In the genomic region with DNA sequence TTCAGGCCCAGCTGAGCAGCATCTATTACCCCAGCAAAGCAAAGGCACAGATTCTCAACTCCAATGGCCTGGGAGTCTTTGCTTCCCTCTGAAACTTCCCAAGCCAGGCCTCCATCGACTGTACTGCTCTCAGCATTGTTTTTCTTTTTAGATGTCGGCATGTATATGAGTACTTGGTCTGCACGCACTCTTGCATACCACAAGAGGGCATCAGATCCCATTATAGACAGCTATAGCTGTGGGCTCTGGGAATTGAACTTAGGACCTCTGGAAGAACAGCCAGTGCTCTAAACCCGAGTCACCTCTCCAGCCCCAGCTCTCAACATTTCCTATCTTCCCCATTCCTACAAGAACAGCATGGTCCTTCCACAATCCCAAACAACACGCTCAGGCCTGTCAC, we compare ENCODE assay signal across 18 mouse cellular contexts. TPM values are rescaled to one million over a fixed set of nuclear protein-coding genes. Genes with fewer than 3 reads are reported as not detected.
DNase-seq lines count a peak whose midpoint lies in the region; ATAC-seq and TF ChIP-seq lines count a peak whose summit lies in the region.
"Had no signal": no experiment of that assay in that cellular context is flagged by ENCODE, and none has a peak within 500 bp of the region (broad histone marks: within the 10 kb centered on the region; RNA-seq: fewer than 3 reads in every experiment).

No protein-coding gene starts in this region.

- no peak overlapping the region for H3K27ac ChIP-seq in kidney, adult 2 months (ENCODE audit: insufficient read depth, low read depth, low read length)
- H3K27ac ChIP-seq in kidney, embryonic 15.5 days, result no peak overlapping the region
- H3K27ac ChIP-seq in midbrain, postnatal 0 days (ENCODE audit: low read depth, low read length), result no peak overlapping the region
- no peak overlapping the region for H3K27ac ChIP-seq in midbrain, embryonic 16.5 days (ENCODE audit: low read length)
- H3K27ac ChIP-seq in small intestine, adult 2 months (ENCODE audit: insufficient read depth, low read depth, low read length), result no peak overlapping the region
- H3K27ac ChIP-seq: embryonic facial prominence, embryonic 12.5 days; forebrain, embryonic 10.5 days; intestine, embryonic 15.5 days; limb, embryonic 15.5 days; midbrain, embryonic 12.5 days had no signal

- H3K9ac ChIP-seq in kidney, embryonic 15.5 days, result no peak overlapping the region
- H3K9ac ChIP-seq in midbrain, postnatal 0 days (replicated peaks; ENCODE audit: low read length, poor library complexity, severe bottlenecking), result no peak overlapping the region
- no peak overlapping the region for H3K9ac ChIP-seq in midbrain, embryonic 16.5 days (ENCODE audit: low read depth, low read length)
- H3K9ac ChIP-seq: embryonic facial prominence, embryonic 12.5 days; intestine, embryonic 15.5 days; limb, embryonic 15.5 days; midbrain, embryonic 12.5 days had no signal

- TF ChIP-seq CTCF in kidney, adult 2 months (conservative IDR thresholded peaks at IDR 0.05; ENCODE audit: insufficient read depth, insufficient read length, low read depth, low read length), result 0 out of 2 replicates have a peak, but pooled peaks have one; percentile 29
- TF ChIP-seq CTCF in midbrain, postnatal 0 days (IDR thresholded peaks at IDR 0.05), result peak; percentile 46
- TF ChIP-seq CTCF in G1E (IDR thresholded peaks at IDR 0.05; ENCODE audit: low read depth, low read length), result peak; percentile 25; the same call in 1 of the 2 replicates
- peak; percentile 31; the same call in 1 of the 2 replicates for TF ChIP-seq CTCF in small intestine, adult 2 months (IDR thresholded peaks at IDR 0.05; ENCODE audit: extremely low read depth, insufficient read length, insufficient replicate concordance, low read depth, low read length)

- no peaks in the 10 kb centered on the region for H3K27me3 ChIP-seq in kidney, adult 2 months (replicated peaks; ENCODE audit: control insufficient read depth, insufficient read depth, low read length)
- H3K27me3 ChIP-seq in kidney, embryonic 15.5 days, result no peaks in the 10 kb centered on the region
- no peaks in the 10 kb centered on the region for H3K27me3 ChIP-seq in midbrain, postnatal 0 days (ENCODE audit: insufficient read depth, low read length)
- no peaks in the 10 kb centered on the region for H3K27me3 ChIP-seq in midbrain, embryonic 16.5 days (ENCODE audit: control insufficient read depth, insufficient read depth, low read depth, low read length)
- H3K27me3 ChIP-seq in G1E (ENCODE audit: insufficient read depth, low read length), result no peaks in the 10 kb centered on the region
- no peaks in the 10 kb centered on the region for H3K27me3 ChIP-seq in small intestine, adult 2 months (ENCODE audit: control insufficient read depth, insufficient read depth, low read length)
- H3K27me3 ChIP-seq: embryonic facial prominence, embryonic 12.5 days; intestine, embryonic 15.5 days; limb, embryonic 15.5 days; midbrain, embryonic 12.5 days had no signal

- DNase-seq in kidney, adult 2 months, result peak; percentile 46
- DNase-seq in midbrain, postnatal 0 days (ENCODE audit: low spot score), result no peak
- DNase-seq in G1E (ENCODE audit: low spot score), result no peak
- no peak for DNase-seq in urinary bladder, postnatal 4 days (ENCODE audit: low spot score in 2 of 2)
- DNase-seq: adrenal gland, adult 2 months; cerebellum, postnatal 14 days; lung, postnatal 4 days; right cerebral cortex, postnatal 25 days; thymus, postnatal 25 days had no signal

- no peak overlapping the region for H3K4me2 ChIP-seq in kidney, embryonic 15.5 days
- no peak overlapping the region for H3K4me2 ChIP-seq in midbrain, postnatal 0 days (ENCODE audit: low read depth, low read length, poor library complexity, severe bottlenecking)
- no peak overlapping the region for H3K4me2 ChIP-seq in midbrain, embryonic 16.5 days (ENCODE audit: low read length)
- H3K4me2 ChIP-seq: embryonic facial prominence, embryonic 12.5 days; intestine, embryonic 15.5 days; limb, embryonic 15.5 days; midbrain, embryonic 12.5 days had no signal

- no peak overlapping the region for H3K4me3 ChIP-seq in kidney, adult 2 months (ENCODE audit: insufficient read depth, low read depth, low read length)
- no peak overlapping the region for H3K4me3 ChIP-seq in kidney, embryonic 15.5 days (replicated peaks)
- H3K4me3 ChIP-seq in midbrain, postnatal 0 days (ENCODE audit: low read depth, low read length), result no peak overlapping the region
- no peak overlapping the region for H3K4me3 ChIP-seq in midbrain, embryonic 16.5 days (ENCODE audit: low read depth, low read length)
- no peak overlapping the region for H3K4me3 ChIP-seq in G1E (ENCODE audit: low read depth, low read length)
- H3K4me3 ChIP-seq in small intestine, adult 2 months (ENCODE audit: low read depth, low read length), result no peak overlapping the region
- H3K4me3 ChIP-seq: embryonic facial prominence, embryonic 12.5 days; forebrain, embryonic 10.5 days; intestine, embryonic 15.5 days; limb, embryonic 15.5 days; midbrain, embryonic 12.5 days had no signal

- no peaks in the 10 kb centered on the region for H3K36me3 ChIP-seq in kidney, adult 2 months (ENCODE audit: control insufficient read depth, insufficient read depth, low read length)
- H3K36me3 ChIP-seq in kidney, embryonic 15.5 days, result no peaks in the 10 kb centered on the region
- H3K36me3 ChIP-seq in midbrain, postnatal 0 days (ENCODE audit: insufficient read depth, low read length), result peaks cover 4% of the 10 kb centered on the region; the same call in 1 of the 2 replicates
- H3K36me3 ChIP-seq in midbrain, embryonic 16.5 days (ENCODE audit: control insufficient read depth, insufficient read depth, low read length), result no peaks in the 10 kb centered on the region
- H3K36me3 ChIP-seq in G1E (replicated peaks), result peaks cover 3% of the 10 kb centered on the region
- no peaks in the 10 kb centered on the region for H3K36me3 ChIP-seq in small intestine, adult 2 months (ENCODE audit: control insufficient read depth, insufficient read depth, low read length)
- H3K36me3 ChIP-seq: embryonic facial prominence, embryonic 12.5 days; intestine, embryonic 15.5 days; midbrain, embryonic 12.5 days had no signal

- H3K9me3 ChIP-seq in kidney, embryonic 15.5 days (replicated peaks), result no peaks in the 10 kb centered on the region
- H3K9me3 ChIP-seq in midbrain, postnatal 0 days (ENCODE audit: low read length), result no peaks in the 10 kb centered on the region
- no peaks in the 10 kb centered on the region for H3K9me3 ChIP-seq in midbrain, embryonic 16.5 days (replicated peaks; ENCODE audit: control insufficient read depth, low read length, poor library complexity, severe bottlenecking)
- no peaks in the 10 kb centered on the region for H3K9me3 ChIP-seq in G1E (replicated peaks)
- H3K9me3 ChIP-seq: embryonic facial prominence, embryonic 12.5 days; forebrain, embryonic 10.5 days; intestine, embryonic 15.5 days; limb, embryonic 15.5 days; midbrain, embryonic 12.5 days had no signal

- peaks cover 2% of the 10 kb centered on the region; the same call in 1 of the 2 replicates for H3K4me1 ChIP-seq in kidney, adult 2 months (ENCODE audit: control insufficient read depth, insufficient read depth, low read length)
- H3K4me1 ChIP-seq in kidney, embryonic 15.5 days, result peaks cover 12% of the 10 kb centered on the region
- no peaks in the 10 kb centered on the region for H3K4me1 ChIP-seq in midbrain, postnatal 0 days (ENCODE audit: insufficient read depth, low read length)
- peaks cover 12% of the 10 kb centered on the region for H3K4me1 ChIP-seq in midbrain, embryonic 16.5 days (ENCODE audit: control insufficient read depth, insufficient read depth, low read length)
- peaks cover 22% of the 10 kb centered on the region for H3K4me1 ChIP-seq in G1E (ENCODE audit: insufficient read depth, low read depth, low read length)
- H3K4me1 ChIP-seq in small intestine, adult 2 months (ENCODE audit: control insufficient read depth, insufficient read depth, insufficient read length, low read length), result peaks cover 10% of the 10 kb centered on the region; the same call in 1 of the 2 replicates
- H3K4me1 ChIP-seq: embryonic facial prominence, embryonic 12.5 days had no signal

- TF ChIP-seq POLR2A in kidney, adult 2 months (IDR thresholded peaks at IDR 0.05; ENCODE audit: low read depth, low read length), result no peak
- no peak for TF ChIP-seq POLR2A in small intestine, adult 2 months (IDR thresholded peaks at IDR 0.05; ENCODE audit: low read depth, low read length)

- ATAC-seq in kidney, embryonic 15.5 days (replicated peaks; ENCODE audit: low FRiP score), result no peak
- ATAC-seq in midbrain, postnatal 0 days (ENCODE audit: low FRiP score), result no peak
- ATAC-seq in midbrain, embryonic 16.5 days, result no peak
- ATAC-seq in G1E (ENCODE audit: extremely low read depth, insufficient number of reproducible peaks, low FRiP score, poor library complexity, severe bottlenecking), result no peak
- ATAC-seq: intestine, embryonic 15.5 days had no signal

- 76% methylated on average over 5 of the region's 5 CpGs for WGBS in kidney, adult 2 months
- WGBS in kidney, embryonic 15.5 days, result 89% methylated on average over 5 of the region's 5 CpGs
- WGBS in midbrain, postnatal 0 days, result 87% methylated on average over 5 of the region's 5 CpGs
- WGBS in midbrain, embryonic 16.5 days, result 89% methylated on average over 5 of the region's 5 CpGs
- WGBS in small intestine, adult 2 months, result 72% methylated on average over 5 of the region's 5 CpGs

RNA-seq across cellular contexts. Expression of a gene that starts 2.5 kb away (rescaled TPM):
- 3.2 and 3.4 TPM in 2 replicates for polyA plus RNA-seq in kidney, adult 2 months (2012; rRNA removed)
- polyA plus RNA-seq in kidney, embryonic 15.5 days (2015; fragmentation: Nextera tagmentation; extraction: Ambion mirVana), result 5.6 and 5.7 TPM in 2 replicates
- 9.2 and 9.7 TPM in 2 replicates for total RNA-seq in midbrain, postnatal 0 days (2014; rRNA removed)
- polyA plus RNA-seq in midbrain, postnatal 0 days (2015; fragmentation: Nextera tagmentation; extraction: Ambion mirVana), result 2.4 TPM in 2 replicates
- 4.8 and 5.2 TPM in 2 replicates for polyA plus RNA-seq in midbrain, embryonic 16.5 days (2015; fragmentation: Nextera tagmentation; extraction: Ambion mirVana)
- 3.0 and 5.9 TPM in 2 replicates for total RNA-seq in G1E (2014; fragmentation: Nextera tagmentation)
- total RNA-seq in G1E (2017), result 5.4 and 5.8 TPM in 2 replicates
- polyA plus RNA-seq in G1E (2012), result 0.44 and 0.55 TPM in 2 replicates
- polyA plus RNA-seq in small intestine, adult 2 months (2012; rRNA removed), result 0.43 and 0.52 TPM in 2 replicates

RNA-seq across cellular contexts. Expression of a gene that starts 30.2 kb away (rescaled TPM):
- polyA plus RNA-seq in kidney, adult 2 months (2012; rRNA removed), result 0.38 and 0.53 TPM in 2 replicates
- not detected in 2 replicates for polyA plus RNA-seq in kidney, embryonic 15.5 days (2015; fragmentation: Nextera tagmentation; extraction: Ambion mirVana)
- total RNA-seq in midbrain, postnatal 0 days (2014; rRNA removed), result not detected in 2 replicates
- 0.07 TPM in 1 of 2 replicates, not detected in the other for polyA plus RNA-seq in midbrain, postnatal 0 days (2015; fragmentation: Nextera tagmentation; extraction: Ambion mirVana)
- not detected in 2 replicates for polyA plus RNA-seq in midbrain, embryonic 16.5 days (2015; fragmentation: Nextera tagmentation; extraction: Ambion mirVana)
- total RNA-seq in G1E (2014; fragmentation: Nextera tagmentation), result not detected in 2 replicates
- total RNA-seq in G1E (2017), result 0.05 and 0.06 TPM in 2 replicates
- not detected in 2 replicates for polyA plus RNA-seq in G1E (2012)
- polyA plus RNA-seq in small intestine, adult 2 months (2012; rRNA removed), result 6.4 and 21.7 TPM in 2 replicates
- total RNA-seq: hematopoietic stem cell, adult 5-6 weeks had no signal
- polyA plus RNA-seq: forebrain, embryonic 10.5 days; limb, embryonic 15.5 days; midbrain, embryonic 12.5 days had no signal
